Mouse (Mus musculus) right cerebral cortex, postnatal 10 days (tissue): ENCODE data around the gene Mlec.
"Not testable (repeated sequence)": the region's sequence is repeated elsewhere in the genome, so short reads cannot be mapped to it uniquely, and the experiment has no call there.

ENCODE experiments used
- DNase-seq, 2 experiments: peaks; one replicate each; pipeline ENCODE4 v3.0.0; 2021; ENCODE audit warnings: low spot score in 2 of 2

The Mlec gene

DNA sequence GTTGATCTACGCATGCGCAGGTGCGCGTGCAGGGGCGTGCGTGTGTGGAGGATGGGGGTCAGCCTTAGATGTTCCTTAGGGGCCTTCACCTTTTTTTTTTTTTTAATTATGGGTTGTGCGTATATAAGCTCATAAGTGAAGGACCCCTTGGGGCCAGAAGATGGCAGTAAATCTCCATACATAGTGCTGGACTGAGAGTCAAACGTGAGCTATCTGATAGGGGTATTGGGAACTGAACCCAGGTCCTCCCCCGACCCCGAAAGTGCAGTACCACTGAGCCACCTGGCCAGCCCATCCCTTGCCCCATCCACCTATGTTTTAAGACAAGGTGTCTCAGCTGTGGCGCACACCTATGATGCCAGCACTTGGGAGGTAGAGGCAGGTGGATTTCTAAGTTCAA lies 21.6 kb upstream of the Mlec start:
- no peak for DNase-seq

DNA sequence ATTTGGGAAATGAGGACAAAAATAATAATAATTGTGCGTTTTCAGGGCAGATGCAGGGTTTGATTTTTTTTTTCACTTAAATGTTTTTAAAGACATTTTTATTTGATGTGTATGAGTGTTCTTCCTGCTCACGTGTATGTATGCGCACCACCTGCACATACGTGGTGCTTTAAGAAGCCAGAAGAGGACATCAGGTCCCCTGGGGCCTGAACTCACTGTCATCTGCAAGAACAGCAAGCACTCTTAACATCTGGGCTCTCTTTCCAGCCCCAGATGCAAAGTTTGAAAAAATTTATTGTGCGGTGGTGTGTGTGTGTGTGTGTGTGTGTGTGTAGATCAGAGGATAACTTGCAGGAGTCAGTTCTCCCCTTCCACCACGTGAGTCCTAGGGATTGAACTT lies 19.9 kb upstream of the Mlec start:
- no peak for DNase-seq

DNA sequence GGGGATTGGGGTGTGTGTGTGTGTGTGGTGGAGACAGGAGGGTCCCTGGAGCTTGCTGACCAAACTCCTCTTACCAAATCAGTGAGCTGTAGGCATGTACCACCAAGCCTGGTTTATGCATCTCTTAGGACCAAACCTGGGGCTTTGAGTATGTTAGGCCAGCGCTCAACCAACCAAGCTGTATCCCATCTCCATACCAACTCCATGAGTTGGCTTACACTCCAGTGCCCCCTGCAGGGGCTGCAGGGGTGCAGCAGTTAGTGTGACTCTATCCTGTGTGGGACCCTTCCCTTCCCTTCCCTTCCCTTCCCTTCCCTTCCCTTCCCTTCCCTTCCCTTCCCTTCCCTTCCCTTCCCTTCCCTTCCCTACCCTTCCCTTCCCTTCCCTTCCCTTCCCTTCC lies 16.6 kb upstream of the Mlec start:
- no peak for DNase-seq

DNA sequence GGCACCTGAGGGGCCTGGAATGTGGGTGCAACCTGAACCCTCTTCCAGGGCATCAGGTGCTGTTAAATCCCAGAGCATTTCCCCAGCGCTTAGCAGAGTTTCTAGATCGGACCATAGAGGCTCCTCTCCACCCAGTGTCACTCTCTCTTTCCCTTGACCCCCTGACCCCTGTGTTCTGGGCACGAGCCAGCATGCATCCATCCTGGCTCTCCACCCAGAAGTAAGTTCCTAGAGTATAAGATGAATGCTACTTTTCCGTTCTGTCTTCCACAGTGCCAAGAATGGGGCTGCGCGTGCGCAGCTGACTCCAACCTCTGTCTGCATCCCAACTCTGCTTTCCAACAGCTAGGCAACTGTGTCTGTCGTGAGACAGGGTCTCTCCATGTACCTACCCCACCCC lies 12.2 kb upstream of the Mlec start:
- DNase-seq, result no peak

DNA sequence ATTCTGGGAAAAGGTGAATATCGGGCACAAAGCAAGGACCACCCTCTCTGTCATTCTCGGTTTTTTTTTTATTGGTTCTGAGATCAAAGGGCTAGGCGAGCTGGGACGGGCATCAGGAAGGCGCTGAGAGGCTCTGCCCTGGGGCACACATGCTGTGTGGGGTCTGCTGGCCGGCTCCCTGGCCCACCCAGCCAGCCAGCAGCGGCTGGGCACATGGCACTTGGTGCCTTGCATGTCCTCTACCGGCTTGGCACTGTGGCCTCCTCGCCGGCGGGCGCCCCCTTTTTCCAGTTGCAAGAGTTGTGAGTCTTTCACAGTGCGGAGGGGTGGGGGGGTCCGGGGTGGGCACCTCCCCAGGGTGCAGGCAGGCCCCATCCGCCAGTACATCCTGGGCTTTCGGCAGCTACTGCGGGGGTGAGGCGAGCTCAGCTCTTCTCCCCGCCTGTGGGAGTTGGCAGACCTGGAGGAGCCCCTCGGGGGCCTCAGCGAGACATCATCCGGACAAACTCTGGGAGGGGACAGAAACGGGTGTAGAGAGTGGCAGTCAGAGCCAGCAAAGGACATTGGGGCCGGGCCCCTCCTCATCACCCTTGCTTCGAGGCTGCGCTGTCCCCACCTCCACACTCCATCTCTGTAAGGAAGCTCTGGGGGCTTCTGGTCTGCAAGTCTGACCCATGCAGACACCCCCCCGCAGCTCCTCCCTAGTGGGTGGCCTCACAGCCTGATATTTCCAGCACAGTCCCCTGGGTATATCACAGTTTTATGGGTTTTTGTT lies 10.8 kb upstream of the Mlec start:
- no peak for DNase-seq

DNA sequence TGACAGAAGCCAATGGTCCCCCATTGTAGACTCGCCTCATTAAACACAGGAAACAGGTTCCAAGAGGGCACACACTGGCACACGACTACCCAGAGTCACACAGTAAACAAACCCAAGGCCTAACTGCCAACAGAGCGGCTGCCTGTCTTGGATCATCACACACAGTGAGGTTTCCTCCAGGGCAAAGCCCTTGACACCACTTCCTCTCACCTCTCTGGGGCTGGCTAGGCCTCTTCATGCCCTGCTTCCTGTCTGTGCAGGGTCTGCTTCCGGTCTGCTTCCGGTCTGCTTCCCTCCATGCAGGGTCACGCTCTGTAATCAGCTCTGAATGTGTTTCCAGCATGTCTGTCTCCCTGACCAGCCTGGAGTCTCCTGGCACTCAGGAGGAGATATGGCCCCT lies 9.4 kb upstream of the Mlec start:
- no peak for DNase-seq

DNA sequence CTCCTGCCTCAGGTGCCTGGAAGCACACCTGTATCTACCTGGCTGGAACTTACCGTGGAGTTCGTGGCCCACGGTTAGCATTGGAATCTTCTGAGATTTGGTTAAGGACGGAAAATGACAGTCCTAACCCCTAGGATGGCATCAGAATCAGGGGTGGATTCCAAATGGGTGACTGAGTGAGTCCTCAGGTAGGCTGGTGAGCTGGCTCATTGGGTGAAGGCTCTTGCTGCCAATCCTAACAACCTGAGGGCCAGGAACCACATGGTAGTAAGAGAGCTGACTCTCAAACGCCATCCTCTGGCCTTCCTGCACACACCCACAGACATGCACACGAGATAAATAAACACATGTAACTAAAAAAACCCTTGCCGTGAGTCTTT lies 8.8 kb upstream of the Mlec start:
- no peak for DNase-seq

DNA sequence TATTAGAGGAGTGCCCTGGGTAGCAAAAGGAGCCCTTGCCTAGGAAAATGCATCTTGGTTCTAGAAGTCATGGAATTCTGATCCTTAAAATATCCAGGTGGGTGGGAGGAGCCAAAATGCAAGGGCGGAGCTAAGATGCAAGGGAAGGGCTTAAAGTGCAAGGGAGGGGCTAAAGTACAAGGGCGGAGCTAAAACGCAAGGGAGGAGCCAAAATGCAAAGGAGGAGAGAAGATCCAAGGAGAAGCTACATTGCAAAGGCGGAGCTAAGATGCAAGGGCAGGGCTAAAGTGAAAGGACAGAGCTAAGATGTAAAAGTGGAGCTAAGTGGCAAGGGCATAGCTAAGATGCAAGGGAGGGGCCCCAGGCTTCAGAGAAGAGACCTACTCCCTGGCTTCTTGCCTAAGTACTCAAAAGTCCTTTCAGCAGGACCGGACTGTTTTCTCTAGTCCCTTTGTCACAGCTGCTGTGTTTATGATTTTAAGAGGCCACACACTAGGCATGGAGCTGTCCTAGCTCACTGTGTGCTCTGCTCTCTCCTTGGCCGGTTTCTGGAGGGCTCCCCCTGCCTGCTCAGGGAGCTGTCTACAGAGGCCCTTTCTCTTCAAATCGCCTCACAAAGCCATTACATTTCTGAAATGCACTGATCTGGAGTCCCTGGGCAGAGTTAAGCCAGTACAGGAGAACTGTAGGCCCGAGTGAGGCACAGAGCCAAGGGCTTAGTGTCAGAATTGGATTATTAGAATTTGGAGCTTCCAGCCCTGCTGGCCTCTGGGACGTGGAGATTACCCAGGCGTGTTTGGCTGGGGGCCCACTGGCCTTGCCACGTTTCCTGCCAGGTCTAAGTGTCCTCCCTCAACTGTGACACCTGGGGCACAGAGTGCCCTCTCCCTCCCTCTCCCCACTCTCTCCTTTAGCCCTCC lies 8.2 kb upstream of the Mlec start:
- DNase-seq, result no peak

DNA sequence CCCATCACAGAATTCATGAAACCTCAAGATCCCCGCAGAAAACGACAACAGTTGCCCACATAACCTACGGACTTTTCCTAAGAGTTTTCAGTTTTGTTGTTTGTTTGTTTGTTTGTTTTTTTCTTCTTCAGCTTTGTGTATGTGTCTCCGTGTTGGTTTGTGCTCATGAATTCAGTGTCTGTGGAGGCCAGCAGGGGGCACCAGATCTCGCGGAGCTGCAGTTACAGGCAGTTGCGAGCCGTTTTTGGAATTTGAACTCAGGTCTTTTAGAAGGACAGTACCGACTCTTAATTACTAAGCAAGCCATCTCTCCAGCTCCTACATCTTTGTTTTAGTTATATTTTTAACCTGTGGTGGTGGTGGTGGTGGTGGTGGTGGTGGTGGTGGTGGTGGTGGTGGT lies 7.4 kb upstream of the Mlec start:
- no peak for DNase-seq

DNA sequence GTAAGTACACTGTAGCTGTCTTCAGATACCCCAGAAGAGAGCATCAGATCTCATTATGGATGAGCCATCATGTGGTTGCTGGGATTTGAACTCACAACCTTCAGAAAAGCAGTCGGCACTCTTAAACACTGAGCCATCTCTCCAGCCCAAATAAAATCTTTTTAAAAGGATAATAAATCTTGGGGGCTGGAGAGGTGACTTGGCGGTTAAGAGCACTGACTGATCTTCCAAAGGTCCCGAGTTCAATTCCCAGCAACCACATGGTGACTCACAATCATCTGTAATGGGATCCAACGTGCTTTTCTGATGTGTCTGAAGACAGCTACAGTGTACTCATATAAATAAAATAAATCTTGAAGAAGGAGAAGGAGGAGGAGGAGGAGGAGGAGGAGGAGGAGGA lies 6.5 kb upstream of the Mlec start:
- not testable (repeated sequence) for DNase-seq

DNA sequence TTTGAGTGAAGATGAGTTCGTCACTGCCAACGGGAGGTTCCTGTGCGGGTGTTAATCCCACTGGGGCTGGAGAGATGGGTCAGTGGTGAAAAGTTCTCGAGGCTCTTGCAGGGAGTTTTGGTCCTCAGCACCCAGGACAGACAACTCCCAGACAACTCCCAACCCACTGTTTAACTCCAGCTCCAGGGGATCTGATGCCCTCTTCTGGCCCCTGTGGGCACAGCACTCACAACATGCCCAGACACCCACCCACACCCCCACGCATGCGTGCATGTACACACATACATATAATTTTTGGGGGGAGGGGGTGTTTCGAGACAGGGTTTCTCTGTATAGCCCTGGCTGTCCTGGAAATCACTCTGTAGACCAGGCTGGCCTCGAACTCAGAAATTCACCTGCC lies 5.6 kb upstream of the Mlec start:
- DNase-seq, result peak; percentile 64 to 73

DNA sequence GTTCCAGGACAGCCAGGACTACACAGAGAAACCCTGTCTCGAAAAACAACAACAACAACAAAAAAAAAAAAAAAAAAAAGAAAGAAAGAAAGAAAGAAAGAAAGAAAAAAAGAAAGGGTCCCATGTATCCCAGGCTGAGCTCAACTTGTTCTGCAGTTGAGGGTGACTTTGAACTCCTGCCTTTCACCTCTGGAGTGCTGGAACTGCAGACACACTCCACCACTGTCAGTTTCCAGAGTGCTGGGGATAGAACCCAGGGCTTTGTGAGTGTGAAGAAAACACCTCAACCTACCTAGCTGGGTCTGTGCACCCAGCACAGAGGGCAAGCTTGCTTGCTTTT lies 3.9 kb upstream of the Mlec start:
- DNase-seq, result not testable (repeated sequence)

DNA sequence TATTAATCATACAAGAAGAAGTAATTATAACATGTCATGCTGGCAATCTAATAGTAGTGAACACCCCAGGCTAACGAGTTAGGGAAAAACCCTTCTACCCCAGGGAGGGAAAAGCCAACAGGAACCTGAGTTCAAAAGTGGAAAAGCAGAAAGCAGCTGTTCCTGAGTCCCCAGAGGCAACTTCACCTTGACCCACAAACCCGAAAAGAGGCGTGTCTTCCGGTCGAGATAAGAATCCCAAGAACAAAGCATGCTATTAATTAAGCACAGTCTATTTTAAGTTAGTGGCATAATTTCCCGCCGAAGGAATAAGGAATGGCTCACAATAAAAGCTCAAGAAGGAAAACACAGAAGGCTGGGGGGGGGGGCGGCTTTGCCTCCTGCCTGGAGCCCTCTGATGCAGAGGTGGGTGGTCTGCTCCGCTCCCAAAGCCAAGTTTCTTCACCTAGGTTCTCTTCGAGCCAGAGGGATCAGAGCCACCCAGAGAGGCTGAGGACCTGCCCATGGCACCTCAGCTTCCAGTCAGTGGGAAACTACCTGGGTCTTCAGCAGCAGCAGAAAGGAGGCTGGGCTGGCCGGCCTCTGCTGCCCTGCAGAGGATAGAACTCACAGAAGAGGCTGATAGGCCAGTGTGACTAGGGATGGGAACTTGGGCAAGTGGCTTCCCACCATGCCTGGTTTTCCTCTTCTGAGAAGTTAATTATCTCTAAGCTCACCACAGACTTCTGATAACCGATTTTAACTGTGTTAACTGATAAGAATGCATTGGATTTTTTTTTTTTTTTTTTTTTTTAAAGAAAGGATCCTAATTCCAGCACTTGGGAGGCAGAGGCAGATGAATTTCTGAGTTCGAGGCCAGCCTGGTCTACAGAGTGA lies 3.3 kb upstream of the Mlec start:
- no peak for DNase-seq

DNA sequence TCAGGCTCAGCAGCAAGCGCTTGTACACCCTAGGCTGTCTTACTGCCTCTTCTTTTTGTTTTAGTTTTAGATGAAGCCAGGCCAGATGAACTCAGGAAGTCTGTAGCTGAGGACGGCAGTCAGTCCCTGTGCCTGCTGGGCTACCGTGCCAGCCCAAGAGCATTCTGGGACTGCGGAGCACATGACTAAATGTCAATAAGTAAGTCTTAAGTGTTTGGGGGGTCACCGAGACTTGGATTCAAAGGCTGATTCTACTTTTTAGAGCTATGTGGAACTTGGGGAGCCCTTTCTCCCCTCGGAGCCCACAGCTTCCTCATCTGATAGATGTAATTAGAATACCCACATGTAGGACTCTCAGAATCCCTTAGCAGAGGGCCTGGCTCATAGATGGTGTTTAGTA lies 2.7 kb upstream of the Mlec start:
- no peak for DNase-seq

DNA sequence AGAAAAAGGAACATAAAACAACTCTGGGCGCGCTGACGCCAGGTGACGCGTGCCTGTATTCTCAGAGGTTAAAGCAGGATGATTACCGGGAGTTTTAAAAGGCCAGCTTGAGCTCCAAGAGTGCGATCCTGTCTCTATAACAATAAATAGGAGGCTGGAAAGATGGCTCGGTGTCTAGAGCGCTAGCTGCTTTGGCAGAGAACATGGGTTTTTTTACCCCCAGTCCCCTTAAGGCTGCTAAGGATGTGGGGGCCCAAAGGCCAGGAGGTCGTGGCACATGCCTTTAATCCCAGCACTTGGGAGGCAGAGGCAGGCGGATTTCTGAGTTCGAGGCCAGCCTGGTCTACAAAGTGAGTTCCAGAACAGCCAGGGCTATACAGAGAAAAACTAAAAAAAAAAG lies 1.2 kb upstream of the Mlec start:
- no peak for DNase-seq

DNA sequence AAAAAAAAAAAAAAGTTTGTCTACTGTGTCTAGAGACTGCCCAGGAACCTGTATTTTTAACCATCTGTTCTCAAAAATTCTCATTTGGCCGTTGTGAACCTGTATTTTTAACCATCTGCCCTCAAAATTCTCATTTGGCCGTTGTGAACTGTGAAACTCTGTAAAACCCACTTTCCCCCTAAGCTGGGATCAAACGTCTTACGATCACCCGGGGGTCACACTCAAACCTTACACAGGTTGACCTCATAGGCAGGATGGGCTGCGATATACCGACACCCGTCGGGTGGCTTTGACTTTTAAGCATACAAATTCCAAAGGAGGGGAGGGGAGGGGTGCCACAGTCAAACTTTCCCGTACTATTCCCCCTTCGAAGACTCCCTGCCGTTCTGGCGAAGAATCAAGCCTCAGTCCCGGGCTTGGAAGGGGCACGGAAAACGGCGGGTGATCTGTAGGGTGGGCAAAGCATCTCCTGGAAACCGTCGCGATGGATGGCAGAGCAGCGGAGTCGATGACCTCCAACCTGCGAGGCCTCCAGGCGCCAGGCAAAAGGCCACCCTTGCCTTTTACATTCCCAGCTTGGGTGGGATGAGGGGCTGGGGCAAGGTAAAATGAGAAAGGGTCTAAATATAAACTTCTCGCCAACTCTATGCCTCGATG lies 918 bp downstream of the Mlec start:
- DNase-seq, result no peak

DNA sequence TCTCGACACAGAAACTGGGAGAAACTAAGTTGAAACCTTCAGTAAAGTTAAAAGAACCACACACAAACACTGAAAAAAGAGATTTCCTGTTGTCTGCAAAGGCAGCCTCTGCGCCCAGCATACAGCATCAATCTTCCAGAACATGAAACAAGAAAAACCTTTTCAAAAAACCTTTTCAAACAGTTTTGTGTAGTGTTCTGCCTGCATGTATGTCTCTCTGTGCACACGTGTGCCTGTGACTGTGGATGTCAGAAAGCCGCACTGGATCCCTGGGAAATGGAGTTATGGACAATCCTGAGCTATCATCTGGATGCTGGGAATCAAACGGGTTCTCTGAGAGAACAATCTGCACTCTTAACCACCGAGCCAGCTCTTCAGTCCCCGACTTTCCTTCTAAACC lies 1.6 kb downstream of the Mlec start:
- no peak for DNase-seq

DNA sequence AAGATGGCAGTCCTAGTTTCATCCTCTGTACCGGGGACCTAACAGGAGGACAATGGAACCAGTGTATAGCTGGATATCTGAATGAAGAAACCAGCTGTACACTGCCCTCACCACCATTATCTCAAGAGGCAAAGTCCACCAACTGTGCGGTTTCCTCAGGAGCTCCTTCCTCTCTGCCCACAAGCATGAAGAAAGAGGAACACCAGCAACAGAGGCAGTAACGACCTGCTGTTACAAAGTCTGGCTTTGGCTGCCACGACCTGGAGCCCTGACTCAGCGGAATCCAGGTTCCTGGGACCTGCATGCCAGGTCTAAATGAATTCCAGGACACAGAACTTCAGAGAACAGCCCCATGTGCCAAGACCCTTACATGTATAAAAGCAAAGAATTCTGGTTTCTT lies 2.1 kb downstream of the Mlec start:
- peak in 1 of 2 experiments; percentile 46 for DNase-seq

DNA sequence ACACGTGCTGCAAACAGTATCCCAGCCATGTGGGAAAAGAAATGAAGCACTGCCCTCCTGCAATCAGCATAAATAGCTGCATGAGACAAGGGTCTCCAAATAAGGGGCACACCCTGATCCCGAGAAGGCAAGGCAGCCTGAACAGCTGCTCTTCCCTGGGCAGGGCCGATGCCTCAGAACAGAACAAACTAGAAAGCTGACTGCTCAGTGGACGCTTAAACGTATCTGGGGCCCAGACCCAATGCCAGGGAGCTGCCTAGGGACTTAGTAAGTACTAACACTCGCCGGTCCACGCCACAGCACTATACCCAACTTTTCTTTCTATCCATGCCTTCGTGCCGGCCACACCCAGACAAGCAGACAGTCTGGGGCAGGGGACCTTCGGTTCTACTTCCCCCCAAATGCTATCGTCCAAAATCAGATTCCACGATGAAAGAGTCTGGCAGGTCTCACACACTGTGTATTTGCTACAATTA lies 2.8 kb downstream of the Mlec start:
- DNase-seq, result peak in 1 of 2 experiments; percentile 18

DNA sequence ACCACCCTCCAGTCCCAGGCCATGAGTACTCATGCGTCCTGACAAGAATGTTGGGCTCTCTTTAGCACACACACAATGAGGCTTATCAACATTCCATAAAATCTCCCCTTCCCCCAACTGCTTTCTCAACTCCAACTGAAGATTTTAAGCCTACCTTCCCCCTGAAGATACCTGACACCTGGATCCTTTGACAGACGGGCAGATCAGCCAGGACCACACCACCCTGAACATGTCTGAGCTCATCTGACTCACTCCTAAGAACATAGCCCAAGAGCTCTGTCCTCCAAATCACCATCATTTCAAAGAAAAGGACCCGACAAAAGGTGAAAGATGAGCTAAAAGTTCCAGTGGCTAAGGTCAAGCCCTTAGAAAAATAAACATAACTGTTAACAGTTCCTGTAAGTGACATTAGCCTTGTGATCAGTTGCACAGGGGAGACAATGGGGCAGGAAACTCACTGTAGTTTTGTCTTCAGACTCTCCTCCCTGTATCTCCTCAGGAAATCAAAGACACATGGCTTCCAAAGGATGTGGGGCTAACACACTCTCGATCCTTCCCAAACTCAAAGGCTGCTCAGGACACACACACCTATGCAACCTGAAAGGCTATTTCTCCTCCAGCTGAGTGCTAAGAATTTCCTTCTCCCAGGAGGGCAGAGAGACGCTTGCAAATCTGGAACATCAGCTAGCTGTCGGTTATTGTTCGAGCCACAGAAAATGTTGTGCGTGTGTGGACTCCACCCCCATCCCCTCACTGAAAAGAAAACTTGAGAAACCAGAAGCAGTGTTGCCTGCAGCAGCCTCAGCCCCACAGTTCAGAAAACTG lies 5.6 kb downstream of the Mlec start:
- no peak for DNase-seq

DNA sequence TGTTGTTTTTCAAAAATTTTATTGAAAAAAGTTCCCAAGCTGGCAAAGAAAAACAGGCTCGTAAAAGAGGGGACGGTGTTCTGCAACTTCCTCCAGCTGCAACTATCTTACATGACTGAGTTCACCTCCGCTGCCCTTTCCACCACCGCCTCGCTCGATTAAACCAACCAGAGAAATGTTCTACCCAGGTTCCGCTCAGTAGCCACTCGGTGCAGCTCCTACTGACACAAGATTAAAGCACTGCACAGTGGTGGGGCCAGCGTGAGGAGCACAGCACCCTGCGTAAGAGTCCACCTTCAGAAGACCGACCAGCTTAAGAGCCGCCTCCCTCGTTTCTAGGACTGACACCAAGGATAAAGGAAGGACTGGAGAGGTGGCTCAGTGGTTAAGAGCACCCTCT lies 6.5 kb downstream of the Mlec start:
- peak in 1 of 2 experiments; percentile 24 for DNase-seq
